Mouse (Mus musculus): Measurements from ENCODE around the gene Grhpr. TPM values are rescaled to one million over a fixed set of nuclear protein-coding genes. Genes with fewer than 3 reads are reported as not detected.
A peak's percentile ranks its signal among the peaks of the same experiment; 100 is the strongest.
"Not testable (repeated sequence)": the region's sequence is repeated elsewhere in the genome, so short reads cannot be mapped to it uniquely, and the experiment has no call there.

Grhpr gene
- polyA plus RNA-seq, 1 experiment from 2014 or later = 89.3 TPM

GRCm38 (mm10) chr4:45018452-45018980 is 37.3 kb downstream of the Grhpr start, which contains the start of gene Polr1e:
Gene Polr1e, plus strand, starts transcription at chr4:45018583.
- no peaks in the 10 kb centered on the region for H3K9me3 ChIP-seq (replicated peaks)
- under 1% methylated on average over 29 of the region's 29 CpGs for WGBS
- H3K4me2 ChIP-seq = peak within 1 kb of the TSS; percentile 97
- peak within 1 kb of the TSS; percentile 79 for H3K9ac ChIP-seq
- peak within 1 kb of the TSS; percentile 83 for H3K4me3 ChIP-seq
- ATAC-seq (ENCODE audit: insufficient number of reproducible peaks, low FRiP score) = peak; percentile 95
- no peaks in the 10 kb centered on the region for H3K27me3 ChIP-seq (replicated peaks)
- H3K27ac ChIP-seq (ENCODE audit: poor library complexity, severe bottlenecking) = 0 out of 2 replicates have a peak within 1 kb of the TSS, but pooled peaks have one; percentile 12
- peaks cover 14% of the 10 kb centered on the region for H3K36me3 ChIP-seq
- peaks cover 19% of the 10 kb centered on the region for H3K4me1 ChIP-seq (replicated peaks)

DNA sequence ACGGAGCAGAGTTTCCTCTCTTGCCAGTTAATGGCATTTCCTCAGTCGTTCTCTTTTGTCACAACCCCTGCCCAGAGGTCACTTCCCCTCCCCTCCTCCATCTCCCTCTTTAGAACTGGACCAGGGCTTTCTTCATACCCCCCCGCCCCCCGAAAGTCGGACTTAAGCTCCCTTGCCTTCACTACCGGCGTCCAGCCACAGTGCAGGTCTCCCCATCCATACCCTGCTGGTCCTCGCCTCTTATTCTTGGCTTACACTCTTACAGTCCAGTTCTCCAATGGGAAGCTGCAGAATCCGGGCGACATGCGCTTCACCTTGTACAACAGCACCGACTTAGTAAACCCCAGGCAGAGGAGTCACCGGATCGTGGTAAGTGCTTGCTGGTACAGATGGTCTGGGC is 37.8 kb downstream of the Grhpr start:
- WGBS = 1% methylated on average over 14 of the region's 14 CpGs
- Histone ChIP-seq H3K36me3 (peaks cover 19% of the 10 kb centered on the region), H3K4me2 (peak overlapping the region; percentile 97), H3K4me3 (peak overlapping the region; percentile 83), H3K4me1 (replicated peaks) (peaks cover 16% of the 10 kb centered on the region), H3K9ac (peak overlapping the region; percentile 79), H3K27me3 (replicated peaks) (no peaks in the 10 kb centered on the region), H3K9me3 (replicated peaks) (no peaks in the 10 kb centered on the region), H3K27ac (ENCODE audit: poor library complexity, severe bottlenecking) (0 out of 2 replicates have a peak overlapping the region, but pooled peaks have one; percentile 12)
- no peak for ATAC-seq (ENCODE audit: insufficient number of reproducible peaks, low FRiP score)

DNA sequence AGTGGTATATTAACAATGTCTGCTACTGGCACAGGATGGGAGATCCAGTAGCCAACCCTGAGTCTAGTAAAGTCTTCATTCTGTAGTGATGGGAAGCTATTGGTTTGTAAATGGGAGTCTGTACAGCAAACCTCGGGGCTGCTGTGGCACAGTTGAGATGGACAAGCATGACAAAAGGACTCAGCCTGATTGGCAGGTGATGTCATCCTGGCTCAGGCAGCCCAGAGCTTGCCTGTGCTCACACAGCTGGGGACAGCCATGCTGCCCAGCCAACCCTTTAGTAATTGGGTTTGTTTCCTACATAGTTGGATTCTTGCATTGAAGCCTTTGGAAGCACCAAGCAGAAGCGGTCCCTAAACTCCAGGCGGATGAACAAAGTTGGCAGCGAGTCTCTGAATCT is 45.3 kb downstream of the Grhpr start:
- Histone ChIP-seq H3K4me3 (no peak overlapping the region), H3K36me3 (peaks cover 80% of the 10 kb centered on the region)

GRCm38 (mm10) chr4:45032586-45032985 is 51.4 kb downstream of the Grhpr start:
- H3K4me1 ChIP-seq (replicated peaks) = peaks cover 22% of the 10 kb centered on the region
- no peaks in the 10 kb centered on the region for H3K27me3 ChIP-seq (replicated peaks)
- peaks cover 77% of the 10 kb centered on the region for H3K36me3 ChIP-seq
- no peak overlapping the region for H3K9ac ChIP-seq
- 82% methylated on average over 9 of the region's 9 CpGs for WGBS
- H3K4me2 ChIP-seq = no peak overlapping the region
- no peak for ATAC-seq (ENCODE audit: insufficient number of reproducible peaks, low FRiP score)
- no peak overlapping the region for H3K4me3 ChIP-seq
- no peaks in the 10 kb centered on the region for H3K9me3 ChIP-seq (replicated peaks)
- no peak overlapping the region for H3K27ac ChIP-seq (ENCODE audit: poor library complexity, severe bottlenecking)

More for the DNA sequence above, 45.3 kb downstream of the Grhpr start:
- Histone ChIP-seq H3K27me3 (replicated peaks) (no peaks in the 10 kb centered on the region), H3K4me1 (replicated peaks) (no peaks in the 10 kb centered on the region), H3K9me3 (replicated peaks) (no peaks in the 10 kb centered on the region), H3K27ac (ENCODE audit: poor library complexity, severe bottlenecking) (no peak overlapping the region), H3K4me2 (no peak overlapping the region), H3K9ac (no peak overlapping the region)
- 91% methylated on average over 4 of the region's 4 CpGs for WGBS
- no peak for ATAC-seq (ENCODE audit: insufficient number of reproducible peaks, low FRiP score)

DNA sequence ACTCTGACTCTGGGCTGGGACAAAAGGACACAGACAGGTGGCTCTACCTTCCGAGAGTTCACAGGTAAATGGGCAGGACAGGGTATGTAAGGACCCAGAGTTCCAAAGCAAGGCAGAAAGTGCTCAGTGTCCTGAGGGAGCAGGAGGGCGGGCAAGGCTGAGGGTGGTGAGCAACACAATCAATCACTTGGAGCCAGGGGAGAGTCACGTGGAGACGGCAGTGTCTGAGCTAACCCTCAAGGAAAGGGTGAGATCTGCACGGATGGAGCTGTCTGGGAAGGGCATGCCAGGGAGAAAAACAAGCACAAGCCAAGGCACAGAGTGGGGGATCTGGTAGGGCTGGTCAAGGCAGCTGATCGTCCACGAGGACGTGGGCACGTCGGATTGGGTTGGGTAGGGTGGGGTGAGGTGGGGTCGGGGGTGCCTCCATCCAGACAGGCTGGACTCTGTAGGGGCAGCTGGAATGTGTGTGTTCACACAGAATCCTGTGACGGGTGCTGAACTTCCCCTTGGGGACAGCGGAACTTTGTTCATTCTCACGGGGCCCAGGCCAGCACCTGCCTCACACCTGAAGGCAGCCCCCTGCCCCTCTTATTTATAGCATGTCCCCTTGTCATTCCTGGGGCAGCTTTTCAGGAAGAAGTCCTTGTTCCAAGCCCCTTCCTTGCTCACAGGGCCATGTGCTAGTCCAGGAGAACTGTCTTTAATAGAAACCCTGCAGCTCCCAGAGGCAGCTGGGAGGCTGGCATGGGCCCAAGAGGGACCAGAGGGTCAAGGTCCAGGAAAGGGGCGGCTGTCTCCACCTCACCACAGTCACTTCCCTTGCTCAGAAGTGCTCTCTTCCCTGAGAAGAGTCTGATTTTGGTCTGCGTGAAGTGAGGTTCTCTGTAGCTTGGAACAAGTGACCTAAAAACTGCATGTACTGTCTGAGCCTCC is 53.8 kb downstream of the Grhpr start:
- H3K9me3 ChIP-seq (replicated peaks) = no peaks in the 10 kb centered on the region
- no peak overlapping the region for H3K4me3 ChIP-seq
- H3K27ac ChIP-seq (ENCODE audit: poor library complexity, severe bottlenecking) = peak overlapping the region; percentile 34
- no peaks in the 10 kb centered on the region for H3K27me3 ChIP-seq (replicated peaks)
- 62% methylated on average over 15 of the region's 16 CpGs for WGBS
- H3K9ac ChIP-seq = peak overlapping the region; percentile 3; the same call in 1 of the 2 replicates
- ATAC-seq (ENCODE audit: insufficient number of reproducible peaks, low FRiP score) = no peak
- H3K36me3 ChIP-seq = peaks cover 58% of the 10 kb centered on the region
- H3K4me2 ChIP-seq = no peak overlapping the region
- peaks cover 24% of the 10 kb centered on the region for H3K4me1 ChIP-seq (replicated peaks)

DNA sequence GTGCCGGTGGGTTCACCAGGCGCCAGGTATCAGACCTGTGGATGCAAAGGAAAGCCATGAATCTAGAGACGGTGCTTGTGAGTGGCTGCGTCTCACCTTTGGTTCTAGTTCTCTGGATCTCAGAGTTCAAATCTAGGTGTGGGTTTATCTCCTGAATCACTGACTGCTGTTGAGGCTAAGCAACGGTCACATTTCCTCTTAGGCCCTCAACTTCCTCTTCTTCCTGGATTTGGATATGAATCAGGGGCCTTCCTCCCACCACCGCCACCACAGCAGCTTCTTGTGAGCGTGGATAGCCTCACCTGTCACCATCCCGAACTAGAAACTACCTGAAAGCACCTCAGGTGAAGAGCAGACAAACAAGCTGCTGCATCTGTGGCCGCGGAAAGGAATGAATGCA is 54.9 kb downstream of the Grhpr start:
- Histone ChIP-seq H3K4me2 (no peak overlapping the region), H3K4me1 (replicated peaks) (peaks cover 24% of the 10 kb centered on the region), H3K9me3 (replicated peaks) (no peaks in the 10 kb centered on the region), H3K9ac (no peak overlapping the region), H3K27me3 (replicated peaks) (no peaks in the 10 kb centered on the region), H3K4me3 (no peak overlapping the region), H3K27ac (ENCODE audit: poor library complexity, severe bottlenecking) (no peak overlapping the region), H3K36me3 (peaks cover 58% of the 10 kb centered on the region)
- ATAC-seq (ENCODE audit: insufficient number of reproducible peaks, low FRiP score) = no peak
- 82% methylated on average over 10 of the region's 10 CpGs for WGBS

DNA sequence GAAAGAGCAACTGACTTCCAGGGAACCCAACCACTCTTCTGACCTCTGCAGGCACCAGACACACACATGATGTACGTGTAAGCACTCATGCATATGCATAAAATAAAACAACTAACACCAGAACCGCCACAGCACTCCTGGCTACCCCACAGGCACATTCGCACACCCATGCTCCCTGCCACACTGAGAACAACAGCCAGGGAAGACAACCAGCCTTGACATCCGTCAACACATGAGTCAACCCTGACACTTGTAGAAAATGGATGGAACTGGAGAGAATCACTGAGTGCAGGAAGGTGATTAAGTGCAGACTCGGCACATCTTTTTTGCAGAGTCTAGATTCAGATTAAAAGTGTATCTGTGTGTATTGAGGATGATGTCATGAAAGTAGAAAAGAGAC is 55.4 kb downstream of the Grhpr start:
- H3K4me3 ChIP-seq = no peak overlapping the region
- no peaks in the 10 kb centered on the region for H3K27me3 ChIP-seq (replicated peaks)
- peaks cover 58% of the 10 kb centered on the region for H3K36me3 ChIP-seq
- 80% methylated on average over 5 of the region's 5 CpGs for WGBS
- ATAC-seq (ENCODE audit: insufficient number of reproducible peaks, low FRiP score) = no peak
- peaks cover 24% of the 10 kb centered on the region for H3K4me1 ChIP-seq (replicated peaks)
- H3K9ac ChIP-seq = no peak overlapping the region
- H3K4me2 ChIP-seq = no peak overlapping the region
- H3K27ac ChIP-seq (ENCODE audit: poor library complexity, severe bottlenecking) = no peak overlapping the region
- no peaks in the 10 kb centered on the region for H3K9me3 ChIP-seq (replicated peaks)

DNA sequence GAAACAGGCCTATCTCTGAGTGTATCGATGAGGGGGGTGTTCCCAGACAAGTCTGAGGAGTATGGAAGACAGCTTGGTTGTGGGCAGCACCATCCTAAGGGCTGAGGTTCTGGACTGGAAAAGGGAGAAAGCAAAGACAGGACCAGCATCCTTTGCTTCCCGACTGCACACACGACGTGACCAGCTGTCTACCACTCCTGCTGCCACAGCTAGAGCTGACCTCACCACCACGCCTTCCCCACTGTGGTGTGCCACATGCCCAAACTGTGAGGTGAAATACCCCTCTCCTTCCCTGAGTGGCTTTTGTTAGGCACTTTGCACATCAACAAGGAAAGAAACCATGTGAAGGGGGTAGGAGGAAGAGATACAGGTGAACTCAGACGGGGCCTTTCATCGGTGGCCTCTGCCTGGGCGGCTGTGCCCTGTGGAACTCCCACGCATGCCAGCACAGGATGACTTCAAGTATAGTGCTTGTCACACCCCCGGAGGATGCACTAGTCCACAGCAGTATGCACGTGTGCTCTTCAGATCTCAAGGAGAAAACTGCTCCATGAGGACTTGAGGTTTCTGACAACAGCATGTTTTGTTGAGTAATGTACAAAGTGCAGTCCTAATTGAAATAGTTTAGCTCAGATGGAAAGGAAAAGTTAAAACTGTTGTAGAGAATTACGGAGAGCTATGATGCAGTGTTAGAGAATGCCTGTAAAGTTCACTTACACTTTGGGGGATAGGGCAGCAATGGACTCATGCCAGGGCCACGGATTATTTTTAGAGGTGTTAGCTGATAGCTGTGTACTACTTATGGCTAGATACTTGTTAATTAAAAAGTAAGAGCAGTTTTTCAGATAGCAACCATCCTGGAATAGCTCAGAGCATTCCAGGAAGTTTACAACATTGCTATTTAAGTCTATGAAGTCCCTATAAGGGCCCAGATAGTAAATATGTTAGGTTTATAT is 56.5 kb downstream of the Grhpr start:
- Histone ChIP-seq H3K9ac (peak overlapping the region; percentile 35; the same call in 1 of the 2 replicates), H3K27me3 (replicated peaks) (no peaks in the 10 kb centered on the region), H3K36me3 (peaks cover 58% of the 10 kb centered on the region), H3K4me2 (0 out of 2 replicates have a peak overlapping the region, but pooled peaks have one; percentile 1), H3K4me1 (replicated peaks) (peaks cover 24% of the 10 kb centered on the region), H3K4me3 (no peak overlapping the region), H3K27ac (ENCODE audit: poor library complexity, severe bottlenecking) (peak overlapping the region; percentile 94), H3K9me3 (replicated peaks) (no peaks in the 10 kb centered on the region)
- peak; percentile 65 for ATAC-seq (ENCODE audit: insufficient number of reproducible peaks, low FRiP score)
- WGBS = 42% methylated on average over 13 of the region's 13 CpGs

DNA sequence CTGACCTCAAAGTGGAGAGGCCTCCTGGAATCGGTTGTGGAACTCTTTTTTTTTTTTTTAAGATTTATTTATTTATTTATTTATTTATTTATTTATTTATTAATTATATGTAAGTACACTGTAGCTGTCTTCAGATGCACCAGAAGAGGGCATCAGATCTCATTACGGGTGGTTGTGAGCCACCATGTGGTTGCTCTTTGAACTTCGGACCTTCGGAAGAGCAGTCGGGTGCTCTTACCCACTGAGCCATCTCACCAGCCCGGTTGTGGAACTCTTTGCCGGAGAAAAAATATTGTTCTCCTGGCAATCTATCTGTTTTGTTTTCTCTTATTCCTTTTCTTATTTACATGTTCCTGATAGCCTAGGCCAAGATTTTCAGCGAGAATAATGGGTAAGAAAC is 57.7 kb downstream of the Grhpr start:
- not testable (repeated sequence) for ATAC-seq (ENCODE audit: insufficient number of reproducible peaks, low FRiP score); H3K9ac ChIP-seq; H3K4me2 ChIP-seq; H3K27me3 ChIP-seq (replicated peaks); H3K9me3 ChIP-seq (replicated peaks); H3K4me3 ChIP-seq
- Histone ChIP-seq H3K27ac (ENCODE audit: poor library complexity, severe bottlenecking) (peak overlapping the region; percentile 94), H3K4me1 (replicated peaks) (peaks cover 24% of the 10 kb centered on the region), H3K36me3 (peaks cover 56% of the 10 kb centered on the region)
- WGBS = 47% methylated on average over 8 of the region's 8 CpGs

DNA sequence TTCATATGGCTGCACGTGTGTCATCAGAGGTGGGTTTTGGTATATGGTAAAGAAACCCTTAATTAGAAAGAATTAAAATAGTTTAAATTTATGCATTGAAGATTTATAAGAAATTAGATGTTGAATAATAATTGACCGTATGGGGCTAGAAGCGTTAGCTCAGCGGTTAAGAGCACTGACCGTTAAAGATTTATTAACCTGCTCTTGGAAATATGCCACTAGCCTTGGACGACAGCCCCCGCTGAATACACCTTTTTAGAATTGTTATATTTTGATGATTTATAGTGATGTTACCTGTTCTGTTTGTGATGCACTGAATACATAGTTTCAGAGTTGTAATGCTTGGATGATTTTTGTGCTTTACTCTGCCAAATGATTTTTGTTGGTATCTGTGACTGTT is 58.4 kb downstream of the Grhpr start:
- H3K27ac ChIP-seq (ENCODE audit: poor library complexity, severe bottlenecking); H3K4me2 ChIP-seq; H3K4me3 ChIP-seq; H3K9me3 ChIP-seq (replicated peaks); ATAC-seq (ENCODE audit: insufficient number of reproducible peaks, low FRiP score); H3K27me3 ChIP-seq (replicated peaks); H3K9ac ChIP-seq: not testable (repeated sequence)
- H3K4me1 ChIP-seq (replicated peaks) = peaks cover 24% of the 10 kb centered on the region
- peaks cover 59% of the 10 kb centered on the region for H3K36me3 ChIP-seq
- 90% methylated on average over 7 of the region's 7 CpGs for WGBS
